Mouse (Mus musculus) lung, postnatal 0 days (tissue): Measurements from ENCODE around the gene Msn.

Experiments
- CTCF ChIP-seq: IDR thresholded peaks from 2 replicates; pipeline ENCODE4 v1.5.1; 2016; ENCODE audit warnings: antibody characterized with exemption, mild to moderate bottlenecking
- EP300 ChIP-seq: IDR thresholded peaks from 2 replicates; pipeline ENCODE4 v1.6.1; 2016; ENCODE audit warnings: antibody characterized with exemption, mild to moderate bottlenecking, control low read depth

DNA sequence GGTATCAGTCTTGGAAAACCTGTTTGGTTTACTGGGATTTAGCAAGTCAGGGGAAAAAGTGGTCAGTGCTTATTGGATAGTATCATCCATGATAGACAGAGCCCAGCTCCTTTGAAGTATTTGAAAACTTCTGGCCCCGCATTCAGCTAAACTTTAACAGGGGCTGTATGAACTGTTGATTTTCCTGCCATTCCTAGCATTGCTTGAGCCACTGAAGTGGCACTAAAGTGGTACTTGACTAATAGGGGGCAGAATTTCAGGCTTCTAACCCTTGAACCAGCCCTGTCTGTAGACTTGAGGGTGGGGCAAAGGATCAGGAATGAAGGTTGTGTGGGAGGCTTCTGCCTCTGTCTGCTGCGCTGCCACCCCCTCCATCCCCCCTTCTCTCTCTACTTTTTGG is 3.2 kb downstream of the Msn start:
- TF ChIP-seq EP300, result peak; percentile 81; the same call in 1 of the 2 replicates
- TF ChIP-seq CTCF, result no peak
